Mouse (Mus musculus) MEL (cell line): ENCODE data around the gene Gas2.

Experiments
- CTCF ChIP-seq, 3 experiments: IDR thresholded peaks in 2 of 3; conservative IDR thresholded peaks in 1 of 3; 2 replicates each; pipeline ENCODE4 v1.5.1; 2011 to 2012; ENCODE audit warnings: low read length in 3 of 3, low read depth in 2 of 3, mild to moderate bottlenecking in 2 of 3, improper control_type of control experiment in 1 of 3, inconsistent platforms in 1 of 3, mixed read lengths in 1 of 3, moderate library complexity in 1 of 3; ENCODE audit not compliant: control insufficient read depth in 1 of 3, insufficient read depth in 1 of 3, poor library complexity in 1 of 3, severe bottlenecking in 1 of 3
- E2F4 ChIP-seq: IDR thresholded peaks from 2 replicates; pipeline ENCODE4 v1.6.1; 2011; ENCODE audit warnings: low read depth, low read length, improper control_type of control experiment, borderline replicate concordance
- ETS1 ChIP-seq: IDR thresholded peaks from 2 replicates; pipeline ENCODE4 v1.6.1; 2012; ENCODE audit warnings: low read depth, mild to moderate bottlenecking, inconsistent platforms, low read length, improper control_type of control experiment, moderate library complexity
- GATA1 ChIP-seq: IDR thresholded peaks from 2 replicates; pipeline ENCODE4 v1.6.1; 2011; ENCODE audit warnings: low read depth, low read length, improper control_type of control experiment
- JUND ChIP-seq: IDR thresholded peaks from 2 replicates; pipeline ENCODE4 v1.6.1; 2011; ENCODE audit warnings: low read depth, mild to moderate bottlenecking, improper control_type of control experiment, low read length
- MAZ ChIP-seq: IDR thresholded peaks from 2 replicates; pipeline ENCODE4 v1.6.1; 2012; ENCODE audit warnings: low read depth, mild to moderate bottlenecking, inconsistent platforms, low read length, improper control_type of control experiment
- MYB ChIP-seq: IDR thresholded peaks from 2 replicates; pipeline ENCODE4 v1.6.1; 2011; ENCODE audit warnings: mild to moderate bottlenecking, low read depth, low read length, improper control_type of control experiment
- USF1 ChIP-seq: IDR thresholded peaks from 2 replicates; pipeline ENCODE4 v1.6.1; 2014; ENCODE audit warnings: low read depth, mild to moderate bottlenecking, inconsistent platforms, low read length, improper control_type of control experiment, moderate library complexity
- ZNF384 ChIP-seq: IDR thresholded peaks from 2 replicates; pipeline ENCODE4 v1.6.1; 2012; ENCODE audit warnings: low read depth, mild to moderate bottlenecking, inconsistent platforms, low read length, improper control_type of control experiment

DNA sequence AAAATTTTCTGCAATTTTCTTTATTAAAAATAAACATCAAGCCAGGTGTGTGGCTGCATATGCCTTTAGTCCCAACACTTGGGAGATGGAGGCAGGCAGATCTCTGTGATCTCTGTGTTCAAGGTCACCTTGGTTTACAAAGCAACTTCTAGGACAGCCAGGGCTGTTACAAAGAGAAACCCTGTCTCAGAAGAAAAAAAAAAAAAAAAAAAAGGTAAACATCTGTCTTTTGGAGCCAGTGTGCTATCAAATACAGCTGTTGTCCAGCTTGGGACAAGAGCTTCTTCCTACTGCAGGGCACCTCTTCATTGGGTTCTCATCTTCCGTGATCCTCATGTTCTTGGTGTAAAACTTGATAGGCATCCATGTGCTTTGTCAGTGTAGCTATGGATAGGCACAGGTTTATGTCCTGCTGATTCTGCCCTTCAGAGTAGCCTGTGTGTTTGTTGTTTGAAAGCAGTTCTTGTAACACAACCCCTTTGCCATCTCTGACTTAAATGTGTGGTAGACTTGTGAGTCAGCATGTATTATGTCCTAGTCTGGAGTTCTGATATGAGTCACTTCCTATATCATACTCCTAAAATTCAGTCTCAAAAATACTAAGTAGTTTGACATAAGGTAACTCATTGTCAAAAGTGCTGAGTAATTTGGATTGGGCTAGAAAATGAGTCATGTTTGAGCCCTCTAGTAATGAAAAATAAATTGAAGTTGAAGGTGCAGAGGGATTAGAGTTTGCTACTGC lies 30.6 kb downstream of the Gas2 start:
- TF ChIP-seq MAZ (no peak), JUND (0 out of 2 replicates have a peak, but pooled peaks have one; percentile 51), CTCF (IDR thresholded peaks at IDR 0.05 in 2 of 3, conservative IDR thresholded peaks at IDR 0.05 in 1 of 3; ENCODE audit: control insufficient read depth in 1 of 3, insufficient read depth in 1 of 3, low read depth in 2 of 3, low read length in 3 of 3, poor library complexity in 1 of 3, severe bottlenecking in 1 of 3) (no peak), GATA1 (no peak), ZNF384 (no peak), USF1 (no peak), E2F4 (no peak), ETS1 (peak; percentile 53), MYB (no peak)
